Mouse (Mus musculus): ENCODE results near the gene Gm5142. TPM values are rescaled to one million over a fixed set of nuclear protein-coding genes. Genes with fewer than 3 reads are reported as not detected.

The Gm5142 gene
- polyA plus RNA-seq (2012): not detected in 2 replicates

- TF ChIP-seq GATA1 (IDR thresholded peaks at IDR 0.05; ENCODE audit: low read length): no peak
Measured at GRCm38 (mm10) chr14:59178649-59179048, at the start of gene Gm5142. Gene Gm5142 (minus strand): TSS chr14:59178749.

DNA sequence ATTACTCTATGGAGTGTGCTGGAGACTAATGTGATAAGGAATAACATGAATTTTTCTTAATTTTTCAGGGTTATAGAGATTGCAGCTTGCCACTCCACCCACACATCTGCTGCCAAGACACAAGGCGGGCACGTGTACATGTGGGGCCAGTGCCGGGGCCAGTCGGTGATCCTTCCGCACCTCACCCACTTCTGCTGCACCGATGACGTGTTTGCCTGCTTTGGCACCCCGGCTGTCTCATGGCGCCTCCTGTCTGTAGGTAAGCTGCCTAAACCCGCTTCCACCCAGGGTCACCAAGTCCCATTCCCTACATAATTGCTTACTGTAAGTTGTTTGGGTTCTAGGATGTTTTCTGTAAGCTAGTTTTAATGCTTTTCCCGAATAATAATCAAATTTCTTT lies 47.7 kb upstream of the Gm5142 start:
- TF ChIP-seq GATA1 (IDR thresholded peaks at IDR 0.05; ENCODE audit: low read length): no peak

- TF ChIP-seq GATA1 (IDR thresholded peaks at IDR 0.05; ENCODE audit: low read length): no peak
Measured at GRCm38 (mm10) chr14:59219241-59219640, 40.7 kb upstream of the Gm5142 start.

DNA sequence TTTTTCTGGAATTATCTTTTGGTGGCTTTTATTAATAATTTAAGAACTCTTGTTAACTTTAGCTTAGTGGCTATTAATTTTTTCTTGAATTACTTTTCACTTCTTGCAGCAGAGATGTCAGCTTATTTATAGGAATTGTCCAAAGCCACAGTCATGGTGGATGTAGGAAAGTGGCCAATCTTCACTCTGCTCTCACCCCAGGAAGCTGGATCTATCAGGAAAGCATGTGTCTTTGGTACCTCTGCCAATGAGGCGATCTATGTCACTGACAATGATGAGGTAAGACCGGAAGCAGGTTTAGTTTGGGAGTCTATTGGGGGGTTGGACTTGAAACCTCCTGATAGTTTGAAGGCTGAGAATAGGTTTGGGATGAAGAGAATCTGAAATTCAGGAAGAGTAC lies 31.3 kb upstream of the Gm5142 start:
- TF ChIP-seq GATA1 (IDR thresholded peaks at IDR 0.05; ENCODE audit: low read length): no peak

GRCm38 (mm10) chr14:59209003-59209402 lies 30.5 kb upstream of the Gm5142 start:
- TF ChIP-seq GATA1 (IDR thresholded peaks at IDR 0.05; ENCODE audit: low read length): no peak

GRCm38 (mm10) chr14:59205976-59206583 lies 27.5 kb upstream of the Gm5142 start:
- no peak for TF ChIP-seq GATA1 (IDR thresholded peaks at IDR 0.05; ENCODE audit: low read length)

- TF ChIP-seq GATA1 (IDR thresholded peaks at IDR 0.05; ENCODE audit: low read length): no peak
Measured at GRCm38 (mm10) chr14:59205461-59205860, 26.9 kb upstream of the Gm5142 start.

DNA sequence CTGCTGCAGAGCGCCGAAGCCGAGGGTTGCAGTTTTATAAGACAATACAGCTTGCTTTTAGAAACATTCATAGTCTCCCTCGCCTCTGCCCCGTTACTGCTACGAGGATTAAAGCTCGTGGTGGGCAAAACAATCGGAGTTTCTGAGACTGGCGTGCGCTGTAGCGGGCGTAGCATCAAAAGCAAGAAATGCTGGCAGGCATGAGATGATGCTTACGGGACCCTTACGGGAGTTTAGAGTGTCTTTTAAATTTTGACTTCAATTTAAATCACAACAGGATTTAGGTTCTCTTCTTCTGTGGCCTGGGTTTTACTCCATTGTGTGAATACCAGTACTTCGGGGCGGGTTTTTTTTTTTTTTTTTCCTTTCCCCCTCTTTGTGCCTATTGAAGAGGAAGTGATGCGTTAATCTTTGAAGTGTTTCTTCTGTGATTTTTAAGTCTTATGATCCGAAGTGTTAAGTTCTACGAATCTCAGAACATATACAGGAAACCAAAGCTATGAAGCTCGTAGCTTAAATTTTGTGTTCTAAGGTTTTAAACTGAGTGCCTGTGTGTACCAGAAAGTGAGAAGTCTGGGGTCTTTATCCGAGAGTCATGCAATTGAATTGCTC lies 23.2 kb upstream of the Gm5142 start:
- no peak for TF ChIP-seq GATA1 (IDR thresholded peaks at IDR 0.05; ENCODE audit: low read length)

DNA sequence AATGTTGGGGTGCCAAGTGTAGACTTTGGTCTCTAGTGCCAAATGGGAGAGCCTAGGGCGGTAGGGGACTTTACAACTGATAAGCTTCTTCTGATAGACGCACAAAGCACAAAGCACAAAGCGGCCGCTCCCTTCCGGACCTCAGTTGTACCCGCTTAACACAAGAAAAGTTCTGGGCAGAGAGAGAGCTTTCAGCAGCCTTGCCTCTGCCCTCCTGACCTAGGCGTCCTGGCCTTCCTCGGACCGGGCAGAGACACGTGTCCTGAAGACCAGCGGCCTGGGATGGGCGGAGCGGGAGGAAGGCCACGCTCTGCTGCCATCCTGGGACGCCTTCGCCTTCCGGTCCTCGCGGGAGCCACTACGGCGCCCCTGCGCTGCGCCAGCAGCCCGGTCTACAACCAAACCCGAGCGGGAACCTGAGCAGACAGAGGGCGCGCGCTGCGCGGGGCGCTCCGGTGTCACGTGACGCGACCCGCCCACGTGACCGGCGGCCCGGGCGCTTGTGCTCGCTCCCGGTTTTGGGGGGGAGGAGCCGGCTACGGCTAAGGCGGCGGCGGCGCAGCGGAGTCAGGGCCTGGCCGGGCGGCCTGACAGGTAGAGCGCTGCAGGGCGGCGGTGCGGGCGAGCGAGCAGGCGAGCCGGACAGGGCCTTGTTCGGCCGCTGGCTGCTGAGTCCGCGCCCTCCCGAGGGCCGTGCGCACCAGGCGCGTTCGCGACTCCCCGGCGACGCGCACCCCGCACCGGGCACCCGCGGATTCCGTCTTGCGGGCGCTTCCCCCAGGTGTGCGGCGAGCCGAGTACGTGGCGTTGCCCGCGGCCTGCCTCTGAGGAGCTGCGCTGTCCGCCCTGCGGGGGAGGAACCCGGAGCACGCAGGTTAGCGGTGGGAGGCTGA lies 22.4 kb upstream of the Gm5142 start, which contains the start of gene Rcbtb1:
Rcbtb1 (plus strand) TSS at position 499 of the 893 bp plus-strand sequence.
- no peak for TF ChIP-seq GATA1 (IDR thresholded peaks at IDR 0.05; ENCODE audit: low read length)

GRCm38 (mm10) chr14:59186121-59186520 lies 7.6 kb upstream of the Gm5142 start:
- TF ChIP-seq GATA1 (IDR thresholded peaks at IDR 0.05; ENCODE audit: low read length): no peak

DNA sequence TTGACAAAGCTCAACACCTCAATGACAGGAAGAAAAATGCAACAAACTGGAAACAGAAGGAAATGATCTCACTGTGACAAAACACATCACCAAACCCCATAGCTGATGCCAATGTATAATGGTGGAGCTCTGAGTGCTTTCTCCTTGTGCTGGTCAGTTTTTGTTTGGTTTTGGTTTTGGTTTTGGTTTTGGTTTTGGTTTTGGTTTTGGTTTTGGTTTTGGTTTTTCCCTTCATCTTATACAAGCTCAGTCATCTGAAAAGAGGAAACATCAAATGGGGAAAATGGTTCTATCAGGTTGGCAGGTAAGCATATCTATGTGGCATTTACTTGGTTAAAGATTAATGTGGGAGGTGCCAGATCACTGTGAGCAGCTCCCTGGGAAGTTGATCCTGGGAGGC lies 7.0 kb upstream of the Gm5142 start:
- TF ChIP-seq GATA1 (IDR thresholded peaks at IDR 0.05; ENCODE audit: low read length): no peak

DNA sequence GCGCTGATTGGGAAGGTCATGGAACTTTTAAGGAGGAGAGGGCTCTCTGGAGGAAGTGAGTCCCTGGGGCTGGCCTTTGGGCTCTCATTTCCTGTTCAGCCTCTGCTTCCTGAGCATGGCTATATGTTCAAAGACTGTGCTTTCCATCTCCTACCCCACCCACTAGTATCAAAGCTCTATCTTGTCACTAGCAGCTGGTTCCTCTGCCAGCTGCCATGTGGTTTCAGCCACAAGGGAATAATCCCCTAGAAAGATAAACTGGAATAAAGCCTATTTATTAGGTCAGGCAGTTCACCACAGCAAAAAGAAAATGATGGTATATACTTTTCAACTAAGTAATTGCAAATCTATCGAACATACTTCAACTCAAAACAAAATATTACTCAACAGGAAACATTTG lies 4.2 kb upstream of the Gm5142 start:
- TF ChIP-seq GATA1 (IDR thresholded peaks at IDR 0.05; ENCODE audit: low read length): no peak

GRCm38 (mm10) chr14:59157016-59157698 lies 21.4 kb downstream of the Gm5142 start:
- TF ChIP-seq GATA1 (IDR thresholded peaks at IDR 0.05; ENCODE audit: low read length): no peak

DNA sequence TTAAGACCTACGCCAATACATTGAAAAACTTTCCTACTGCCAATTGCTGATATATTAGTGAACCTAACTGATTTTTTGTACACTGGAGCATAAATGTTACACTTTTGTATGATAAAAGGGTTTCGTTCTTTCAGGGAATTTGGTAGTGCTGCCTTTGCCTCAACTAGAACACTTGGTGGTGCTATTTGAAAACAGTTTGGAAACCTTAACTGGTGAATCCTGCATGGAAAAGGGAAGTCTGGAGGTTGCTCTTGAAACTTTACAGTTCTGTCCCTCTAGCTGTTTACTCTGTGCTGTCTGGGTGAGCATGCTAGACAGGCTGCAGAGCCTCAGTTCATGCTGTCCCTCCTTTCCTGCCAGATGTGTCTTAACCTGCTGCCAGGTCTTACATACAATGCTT lies 23.0 kb downstream of the Gm5142 start:
- no peak for TF ChIP-seq GATA1 (IDR thresholded peaks at IDR 0.05; ENCODE audit: low read length)

DNA sequence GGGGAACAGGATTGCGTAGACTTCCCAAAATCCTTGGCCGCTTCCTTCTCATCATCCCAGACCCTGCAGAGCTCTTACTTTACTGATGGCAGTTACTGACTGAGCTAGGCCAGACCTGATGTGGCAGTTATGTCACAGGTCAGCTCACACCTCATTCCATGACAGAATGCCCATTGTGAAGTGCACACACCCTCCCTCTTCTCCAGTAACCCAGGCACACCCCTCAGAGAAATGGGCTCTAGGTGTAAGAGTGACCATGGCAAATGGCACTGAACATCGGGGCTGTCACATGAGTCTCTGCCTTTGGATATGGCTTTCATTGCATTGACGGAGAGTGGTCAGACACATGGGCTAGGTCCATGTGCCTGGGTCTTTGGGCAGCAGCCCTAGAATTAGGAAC lies 35.8 kb downstream of the Gm5142 start, which contains the start of gene 1700129C05Rik:
1700129C05Rik (minus strand) TSS at position 101 of the 400 bp plus-strand sequence.
- TF ChIP-seq GATA1 (IDR thresholded peaks at IDR 0.05; ENCODE audit: low read length): no peak

DNA sequence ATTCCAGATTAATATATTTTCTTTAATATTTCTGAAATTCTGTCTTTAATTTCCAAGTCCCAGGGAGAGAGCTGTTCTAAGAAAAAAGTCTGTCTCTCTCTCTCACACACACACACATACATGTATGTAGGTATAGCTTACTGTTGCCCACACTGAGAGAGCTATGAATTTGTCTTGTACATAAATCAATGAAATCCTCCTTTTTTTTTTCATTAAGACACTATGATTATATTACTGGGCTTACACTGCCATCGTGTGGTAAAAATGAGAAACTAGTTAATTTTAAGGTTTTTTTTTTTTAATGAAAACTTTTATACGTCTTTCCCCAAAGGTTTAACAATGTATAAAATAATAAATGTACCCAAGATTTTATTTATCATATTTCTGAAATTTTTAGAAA lies 64.3 kb downstream of the Gm5142 start:
- no peak for TF ChIP-seq GATA1 (IDR thresholded peaks at IDR 0.05; ENCODE audit: low read length)

Other genes starting within 250 kb of the Gm5142 start
- not detected in 2 replicates for gene 1700129C05Rik, start 35.9 kb downstream of the Gm5142 start, polyA plus RNA-seq (2012)
- gene Rcbtb1, start 22.5 kb upstream of the Gm5142 start, polyA plus RNA-seq (2012): 2.0 and 2.1 TPM in 2 replicates
- not detected in 2 replicates for gene Gm6904, start 81.5 kb upstream of the Gm5142 start, polyA plus RNA-seq (2012)
- gene Phf11a, start 118.8 kb upstream of the Gm5142 start, polyA plus RNA-seq (2012): not detected in 2 replicates
- gene Phf11b, start 162.6 kb upstream of the Gm5142 start, polyA plus RNA-seq (2012): not detected in 2 replicates
- not detected in 2 replicates for gene Phf11d, start 186.7 kb upstream of the Gm5142 start, polyA plus RNA-seq (2012)
- not detected in 2 replicates for gene Phf11c, start 216.6 kb upstream of the Gm5142 start, polyA plus RNA-seq (2012)